Mouse (Mus musculus): ENCODE data around the gene Amn. TPM values are rescaled to one million over a fixed set of nuclear protein-coding genes. Genes with fewer than 3 reads are reported as not detected.

Amn gene
- total and polyA plus RNA-seq, 2 experiments from 2014 or later: 65.8 to 82.7 TPM

DNA sequence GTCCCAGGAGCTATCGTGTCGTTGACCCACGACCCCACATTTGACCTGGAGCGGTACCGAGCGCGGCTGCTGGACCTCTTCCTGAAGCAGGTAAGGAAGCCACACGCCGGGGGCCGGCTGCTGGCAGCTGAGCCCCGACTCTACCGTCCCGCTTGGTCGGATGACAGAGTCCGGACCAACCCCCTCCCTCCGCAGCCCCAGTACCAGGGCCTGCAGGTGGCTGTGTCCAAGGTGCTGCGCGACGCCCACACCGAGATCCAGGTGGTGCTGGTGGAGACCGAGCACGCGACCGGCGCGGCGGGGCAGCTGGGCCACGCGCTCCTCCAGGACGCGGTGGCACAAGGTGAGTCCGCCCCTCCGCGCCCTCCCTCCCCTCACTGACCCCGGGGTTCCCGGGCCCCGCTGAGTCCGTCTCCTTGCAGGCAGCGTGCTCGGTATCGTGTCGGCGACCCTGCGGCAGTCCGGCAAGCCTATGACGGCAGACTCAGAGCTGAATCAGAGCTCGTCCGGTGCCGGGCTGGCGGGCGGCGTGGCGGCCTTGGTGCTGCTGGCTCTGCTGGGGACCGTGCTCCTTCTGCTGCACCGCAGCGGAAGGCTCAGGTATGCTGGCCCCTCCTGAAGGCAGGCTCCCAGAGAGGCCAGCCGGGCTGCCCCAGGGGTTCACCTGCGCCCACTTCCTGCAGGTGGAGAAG, 4.4 kb downstream of the Amn start:
- TF ChIP-seq CTCF (IDR thresholded peaks at IDR 0.05): no peak
- Histone ChIP-seq H3K9ac (replicated peaks; ENCODE audit: low read length, poor library complexity, severe bottlenecking) (peak overlapping the region; percentile 68), H3K27me3 (ENCODE audit: insufficient read depth, low read length) (peaks cover 57% of the 10 kb centered on the region), H3K4me1 (ENCODE audit: insufficient read depth, low read length) (peaks cover 9% of the 10 kb centered on the region; the same call in 1 of the 2 replicates), H3K4me2 (ENCODE audit: low read depth, low read length, poor library complexity, severe bottlenecking) (peak overlapping the region; percentile 76), H3K9me3 (ENCODE audit: low read length) (no peaks in the 10 kb centered on the region; the same call in 1 of the 2 replicates), H3K36me3 (ENCODE audit: insufficient read depth, low read length) (peaks cover 3% of the 10 kb centered on the region; the same call in 1 of the 2 replicates), H3K4me3 (ENCODE audit: low read depth, low read length) (peak overlapping the region; percentile 51), H3K27ac (ENCODE audit: low read depth, low read length) (no peak overlapping the region)
- DNase-seq (ENCODE audit: low spot score) (no peak), ATAC-seq (ENCODE audit: low FRiP score) (peak; percentile 39; the same call in 1 of the 2 replicates)
- WGBS: 3% methylated on average over 56 of the region's 58 CpGs

DNA sequence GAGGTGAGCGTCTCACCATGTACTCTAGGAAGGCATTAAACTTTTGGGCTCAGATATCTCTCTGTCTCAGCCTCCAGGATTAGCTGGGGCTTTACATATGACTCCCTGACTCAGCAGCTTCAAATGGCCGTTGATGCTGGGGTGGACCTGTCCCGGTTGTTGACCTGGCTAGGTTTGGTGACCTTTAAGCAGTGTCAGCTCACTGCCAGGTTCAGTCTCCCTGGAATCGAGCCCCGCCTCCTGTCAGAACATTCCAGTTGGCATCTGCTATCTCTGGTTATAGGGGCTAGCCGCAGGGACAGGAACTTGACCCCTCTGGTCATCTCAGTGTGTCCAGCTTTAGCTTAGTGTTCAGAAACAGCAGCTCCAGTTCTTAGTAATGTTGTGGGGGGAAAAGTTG, 5.5 kb downstream of the Amn start:
- peaks cover 46% of the 10 kb centered on the region for H3K27me3 ChIP-seq (ENCODE audit: insufficient read depth, low read length)
- DNase-seq (ENCODE audit: low spot score) (no peak), ATAC-seq (ENCODE audit: low FRiP score) (no peak)
- 57% methylated on average over 6 of the region's 6 CpGs for WGBS
- no peak overlapping the region for H3K4me3 ChIP-seq (ENCODE audit: low read depth, low read length)
- peaks cover 3% of the 10 kb centered on the region; the same call in 1 of the 2 replicates for H3K36me3 ChIP-seq (ENCODE audit: insufficient read depth, low read length)
- no peaks in the 10 kb centered on the region; the same call in 1 of the 2 replicates for H3K9me3 ChIP-seq (ENCODE audit: low read length)
- H3K27ac ChIP-seq (ENCODE audit: low read depth, low read length): no peak overlapping the region
- no peak for TF ChIP-seq CTCF (IDR thresholded peaks at IDR 0.05)
- peak overlapping the region; percentile 76; the same call in 1 of the 2 replicates for H3K4me2 ChIP-seq (ENCODE audit: low read depth, low read length, poor library complexity, severe bottlenecking)
- H3K9ac ChIP-seq (replicated peaks; ENCODE audit: low read length, poor library complexity, severe bottlenecking): no peak overlapping the region
- peaks cover 9% of the 10 kb centered on the region; the same call in 1 of the 2 replicates for H3K4me1 ChIP-seq (ENCODE audit: insufficient read depth, low read length)

- no peak overlapping the region for H3K27ac ChIP-seq (ENCODE audit: low read depth, low read length)
- H3K4me2 ChIP-seq (ENCODE audit: low read depth, low read length, poor library complexity, severe bottlenecking): no peak overlapping the region
- H3K9ac ChIP-seq (replicated peaks; ENCODE audit: low read length, poor library complexity, severe bottlenecking): no peak overlapping the region
- no peaks in the 10 kb centered on the region; the same call in 1 of the 2 replicates for H3K9me3 ChIP-seq (ENCODE audit: low read length)
- DNase-seq (ENCODE audit: low spot score): no peak
- H3K4me3 ChIP-seq (ENCODE audit: low read depth, low read length): no peak overlapping the region
- no peak for TF ChIP-seq CTCF (IDR thresholded peaks at IDR 0.05)
- ATAC-seq (ENCODE audit: low FRiP score): no peak
- no peaks in the 10 kb centered on the region for H3K4me1 ChIP-seq (ENCODE audit: insufficient read depth, low read length)
- H3K36me3 ChIP-seq (ENCODE audit: insufficient read depth, low read length): no peaks in the 10 kb centered on the region
- WGBS: 77% methylated on average over 4 of the region's 4 CpGs
- H3K27me3 ChIP-seq (ENCODE audit: insufficient read depth, low read length): no peaks in the 10 kb centered on the region
Observed at GRCm38 (mm10) chr12:111283573-111283972, 12.7 kb downstream of the Amn start.

- H3K4me3 ChIP-seq (ENCODE audit: low read depth, low read length): peak overlapping the region; percentile 12; the same call in 1 of the 2 replicates
- H3K4me2 ChIP-seq (ENCODE audit: low read depth, low read length, poor library complexity, severe bottlenecking): peak overlapping the region; percentile 38
- no peak for TF ChIP-seq CTCF (IDR thresholded peaks at IDR 0.05)
- no peaks in the 10 kb centered on the region for H3K27me3 ChIP-seq (ENCODE audit: insufficient read depth, low read length)
- DNase-seq (ENCODE audit: low spot score) (no peak), ATAC-seq (ENCODE audit: low FRiP score) (no peak)
- H3K9ac ChIP-seq (replicated peaks; ENCODE audit: low read length, poor library complexity, severe bottlenecking): no peak overlapping the region
- H3K36me3 ChIP-seq (ENCODE audit: insufficient read depth, low read length): no peaks in the 10 kb centered on the region
- no peaks in the 10 kb centered on the region for H3K9me3 ChIP-seq (ENCODE audit: low read length)
- H3K27ac ChIP-seq (ENCODE audit: low read depth, low read length): no peak overlapping the region
- H3K4me1 ChIP-seq (ENCODE audit: insufficient read depth, low read length): no peaks in the 10 kb centered on the region
- 28% methylated on average over 10 of the region's 10 CpGs for WGBS
Observed at GRCm38 (mm10) chr12:111284532-111284931, 13.6 kb downstream of the Amn start.

DNA sequence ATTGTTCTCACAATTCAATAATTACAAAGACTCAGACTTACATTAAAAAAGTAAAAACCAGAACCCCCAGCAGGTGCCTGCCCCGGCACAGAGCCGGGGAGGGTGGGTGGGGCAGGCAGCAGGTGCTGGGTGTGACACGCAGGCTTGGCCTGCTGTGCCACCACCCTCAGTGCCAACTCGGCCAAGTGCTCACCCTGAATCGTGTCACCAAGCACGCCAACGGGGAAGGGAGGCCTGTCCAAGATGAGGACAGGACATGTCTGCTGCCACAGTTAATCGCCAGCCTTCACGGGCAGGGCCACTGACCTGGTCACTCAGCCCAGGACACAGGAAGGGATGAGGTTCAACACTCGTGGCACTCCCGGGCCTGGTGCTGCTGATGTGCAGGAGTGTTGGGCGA, 22.1 kb downstream of the Amn start:
- DNase-seq (ENCODE audit: low spot score) (no peak), ATAC-seq (ENCODE audit: low FRiP score) (no peak)
- no peak overlapping the region for H3K4me3 ChIP-seq (ENCODE audit: low read depth, low read length)
- no peak overlapping the region for H3K27ac ChIP-seq (ENCODE audit: low read depth, low read length)
- H3K9me3 ChIP-seq (ENCODE audit: low read length): no peaks in the 10 kb centered on the region
- peaks cover 63% of the 10 kb centered on the region for H3K36me3 ChIP-seq (ENCODE audit: insufficient read depth, low read length)
- no peak for TF ChIP-seq CTCF (IDR thresholded peaks at IDR 0.05)
- no peak overlapping the region for H3K4me2 ChIP-seq (ENCODE audit: low read depth, low read length, poor library complexity, severe bottlenecking)
- no peaks in the 10 kb centered on the region for H3K27me3 ChIP-seq (ENCODE audit: insufficient read depth, low read length)
- no peak overlapping the region for H3K9ac ChIP-seq (replicated peaks; ENCODE audit: low read length, poor library complexity, severe bottlenecking)
- WGBS: 93% methylated on average over 12 of the region's 12 CpGs
- no peaks in the 10 kb centered on the region for H3K4me1 ChIP-seq (ENCODE audit: insufficient read depth, low read length)

DNA sequence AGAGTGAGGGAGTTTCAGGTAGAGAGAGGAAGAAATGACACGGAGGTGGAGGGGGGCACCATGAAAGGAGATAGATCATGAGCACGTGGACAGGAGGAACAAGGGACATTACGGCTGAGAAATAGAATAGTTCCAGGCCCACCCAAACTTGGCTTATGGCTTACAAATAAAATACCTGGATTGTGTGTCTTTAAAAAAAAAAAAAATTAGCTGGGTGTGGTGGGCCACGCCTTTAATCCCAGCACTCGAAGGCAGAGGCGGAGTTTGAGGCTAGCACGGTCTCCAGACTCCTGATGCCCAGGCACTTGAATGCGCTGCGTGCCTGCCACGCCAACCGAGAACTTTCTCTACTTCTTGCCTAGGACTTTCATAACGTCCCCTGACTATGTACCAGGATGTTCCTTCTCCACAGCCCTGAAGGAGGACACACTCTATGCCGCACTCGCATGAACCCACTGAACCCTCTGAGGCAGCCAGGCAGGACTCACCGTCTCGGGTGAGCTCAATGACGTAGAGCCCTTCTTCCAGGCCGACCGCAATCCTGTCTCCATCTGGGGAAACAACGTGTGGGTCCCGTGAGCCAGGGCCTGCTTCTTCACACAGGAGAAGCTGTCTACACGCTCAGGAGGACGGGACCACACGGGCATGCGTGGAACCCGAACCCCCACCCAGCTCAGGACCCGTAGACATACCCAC, 30.6 kb downstream of the Amn start:
- Histone ChIP-seq H3K36me3 (ENCODE audit: insufficient read depth, low read length) (peaks cover 84% of the 10 kb centered on the region), H3K9me3 (ENCODE audit: low read length) (no peaks in the 10 kb centered on the region), H3K4me1 (ENCODE audit: insufficient read depth, low read length) (no peaks in the 10 kb centered on the region), H3K27ac (ENCODE audit: low read depth, low read length) (no peak overlapping the region), H3K27me3 (ENCODE audit: insufficient read depth, low read length) (no peaks in the 10 kb centered on the region), H3K9ac (replicated peaks; ENCODE audit: low read length, poor library complexity, severe bottlenecking) (no peak overlapping the region), H3K4me3 (ENCODE audit: low read depth, low read length) (no peak overlapping the region), H3K4me2 (ENCODE audit: low read depth, low read length, poor library complexity, severe bottlenecking) (no peak overlapping the region)
- TF ChIP-seq CTCF (IDR thresholded peaks at IDR 0.05): no peak
- WGBS: 96% methylated on average over 27 of the region's 27 CpGs
- DNase-seq (ENCODE audit: low spot score) (no peak), ATAC-seq (ENCODE audit: low FRiP score) (no peak)
